Mouse (Mus musculus) spleen, adult 2 months (tissue): ENCODE measurements around the gene Tspan2. TPM values are rescaled to one million over a fixed set of nuclear protein-coding genes. Genes with fewer than 3 reads are reported as not detected.
A peak's percentile ranks its signal among the peaks of the same experiment; 100 is the strongest.

Experiments used
- DNase-seq, 2 experiments: peaks; one replicate each; pipeline versions ENCODE4 v3.0.0 to v3.0.0-alpha.2; 2012 to 2021; ENCODE audit warnings: low spot score in 2 of 2, low read depth in 1 of 2
- H3K27ac ChIP-seq: fragments of 200-500 bp; 2 replicates; pipeline ENCODE4 v1.5.1; 2012; ENCODE audit warnings: low read length, inconsistent platforms; ENCODE audit not compliant: insufficient read depth
- H3K27me3 ChIP-seq: fragments of 200-500 bp; 2 replicates; pipeline ENCODE4 v1.6.1; 2012; ENCODE audit warnings: mild to moderate bottlenecking, moderate library complexity, low read length, inconsistent platforms; ENCODE audit not compliant: control insufficient read depth, insufficient read depth
- H3K36me3 ChIP-seq: fragments of 200-500 bp; 2 replicates; pipeline ENCODE4 v1.6.1; 2012; ENCODE audit warnings: mild to moderate bottlenecking, low read length, inconsistent platforms; ENCODE audit not compliant: control insufficient read depth, insufficient read depth
- H3K4me1 ChIP-seq: fragments of 200-500 bp; 2 replicates; pipeline ENCODE4 v1.6.1; 2011; ENCODE audit warnings: inconsistent platforms; ENCODE audit not compliant: control insufficient read depth, insufficient read depth, insufficient read length
- H3K4me3 ChIP-seq: fragments of 200-500 bp; 2 replicates; pipeline ENCODE4 v1.5.1; 2011; ENCODE audit warnings: mild to moderate bottlenecking, inconsistent platforms; ENCODE audit not compliant: insufficient read depth, insufficient read length; ENCODE audit errors: extremely low read depth
- CTCF ChIP-seq: fragments of 200-500 bp; IDR thresholded peaks from 2 replicates; pipeline ENCODE4 v1.5.1; 2011; ENCODE audit warnings: mild to moderate bottlenecking, inconsistent platforms; ENCODE audit not compliant: insufficient read depth, insufficient read length, insufficient replicate concordance; ENCODE audit errors: extremely low read depth
- POLR2A ChIP-seq: fragments of 200-500 bp; IDR thresholded peaks from 2 replicates; pipeline ENCODE4 v1.6.1; 2011; ENCODE audit warnings: low read depth, low read length, inconsistent platforms
- WGBS: fragments of 180-500 bp; shearing (Covaris S2); methylation state at CpG from one replicate; pipeline ENCODE4 v1.1.7; 2018; 5-methylcytosine and 5-hydroxymethylcytosine counted together
- polyA plus RNA-seq: library from polyadenylated mRNA; depleted of rRNA; stranded (reverse); fragments of >200 nt; gene quantifications from 2 replicates; pipeline ENCODE4 v1.2.3, GENCODE M21; 2012

The Tspan2 gene
- polyA plus RNA-seq, 1 experiment: 1.5 TPM

GRCm38 (mm10) chr3:102751136-102751535 lies 16.8 kb downstream of the Tspan2 start:
- Histone ChIP-seq H3K27me3 (no peaks in the 10 kb centered on the region), H3K4me1 (peaks cover 6% of the 10 kb centered on the region; the same call in 1 of the 2 replicates), H3K4me3 (no peak overlapping the region), H3K27ac (no peak overlapping the region), H3K36me3 (no peaks in the 10 kb centered on the region)
- TF ChIP-seq POLR2A: no peak
- DNase-seq: no peak
- 91% methylated on average over 5 of the region's 5 CpGs for WGBS

- H3K4me1 ChIP-seq: peaks cover 9% of the 10 kb centered on the region; the same call in 1 of the 2 replicates
These were observed 17.2 kb downstream of the Tspan2 start for GRCm38 (mm10) chr3:102751536-102751935.

GRCm38 (mm10) chr3:102752053-102752452 lies 17.7 kb downstream of the Tspan2 start:
- no peak for TF ChIP-seq POLR2A
- no peak for TF ChIP-seq CTCF
- DNase-seq: no peak
- Histone ChIP-seq H3K36me3 (no peaks in the 10 kb centered on the region), H3K27ac (no peak overlapping the region), H3K4me3 (no peak overlapping the region), H3K27me3 (no peaks in the 10 kb centered on the region), H3K4me1 (peaks cover 9% of the 10 kb centered on the region; the same call in 1 of the 2 replicates)
- WGBS: 96% methylated on average over 4 of the region's 4 CpGs

More at GRCm38 (mm10) chr3:102751536-102751935, 17.2 kb downstream of the Tspan2 start:
- Histone ChIP-seq H3K27me3 (no peaks in the 10 kb centered on the region), H3K27ac (no peak overlapping the region), H3K4me3 (no peak overlapping the region), H3K36me3 (no peaks in the 10 kb centered on the region)
- 86% methylated on average over 3 of the region's 3 CpGs for WGBS
- no peak for DNase-seq
- TF ChIP-seq POLR2A: no peak
- TF ChIP-seq CTCF: no peak

- no peaks in the 10 kb centered on the region for H3K36me3 ChIP-seq
These were observed 18.1 kb downstream of the Tspan2 start for GRCm38 (mm10) chr3:102752457-102752856.

GRCm38 (mm10) chr3:102755801-102756200 lies 21.5 kb downstream of the Tspan2 start:
- DNase-seq: peak in 1 of 2 experiments; percentile 55
- 0% methylated on average over 1 of the region's 1 CpGs for WGBS
- Histone ChIP-seq H3K4me3 (no peak overlapping the region), H3K4me1 (peaks cover 9% of the 10 kb centered on the region; the same call in 1 of the 2 replicates), H3K36me3 (peaks cover 5% of the 10 kb centered on the region), H3K27ac (no peak overlapping the region), H3K27me3 (no peaks in the 10 kb centered on the region)
- TF ChIP-seq POLR2A (no peak), CTCF (no peak)

More at GRCm38 (mm10) chr3:102752457-102752856, 18.1 kb downstream of the Tspan2 start:
- no peak overlapping the region for H3K27ac ChIP-seq
- 85% methylated on average over 5 of the region's 5 CpGs for WGBS
- peaks cover 9% of the 10 kb centered on the region; the same call in 1 of the 2 replicates for H3K4me1 ChIP-seq
- TF ChIP-seq CTCF: no peak
- no peaks in the 10 kb centered on the region for H3K27me3 ChIP-seq
- DNase-seq: no peak
- no peak overlapping the region for H3K4me3 ChIP-seq

GRCm38 (mm10) chr3:102757019-102757418 lies 22.7 kb downstream of the Tspan2 start:
- no peak overlapping the region for H3K27ac ChIP-seq
- WGBS: 89% methylated on average over 6 of the region's 6 CpGs
- peaks cover 9% of the 10 kb centered on the region; the same call in 1 of the 2 replicates for H3K4me1 ChIP-seq
- no peak for DNase-seq
- no peaks in the 10 kb centered on the region for H3K27me3 ChIP-seq
- TF ChIP-seq CTCF (no peak), POLR2A (no peak)
- peaks cover 6% of the 10 kb centered on the region for H3K36me3 ChIP-seq
- no peak overlapping the region for H3K4me3 ChIP-seq

GRCm38 (mm10) chr3:102760236-102760635 lies 25.9 kb downstream of the Tspan2 start:
- H3K36me3 ChIP-seq: peaks cover 6% of the 10 kb centered on the region
- peaks cover 9% of the 10 kb centered on the region; the same call in 1 of the 2 replicates for H3K4me1 ChIP-seq
- 61% methylated on average over 3 of the region's 3 CpGs for WGBS
- H3K27me3 ChIP-seq: no peaks in the 10 kb centered on the region
- TF ChIP-seq CTCF (no peak), POLR2A (no peak)
- H3K27ac ChIP-seq: no peak overlapping the region
- no peak overlapping the region for H3K4me3 ChIP-seq
- DNase-seq: no peak
